Mouse (Mus musculus): ENCODE results near the gene Itgb5. TPM values are rescaled to one million over a fixed set of nuclear protein-coding genes. Genes with fewer than 3 reads are reported as not detected.

Itgb5 gene
- polyA plus RNA-seq, 1 experiment from 2014 or later, result 23.2 TPM

DNA sequence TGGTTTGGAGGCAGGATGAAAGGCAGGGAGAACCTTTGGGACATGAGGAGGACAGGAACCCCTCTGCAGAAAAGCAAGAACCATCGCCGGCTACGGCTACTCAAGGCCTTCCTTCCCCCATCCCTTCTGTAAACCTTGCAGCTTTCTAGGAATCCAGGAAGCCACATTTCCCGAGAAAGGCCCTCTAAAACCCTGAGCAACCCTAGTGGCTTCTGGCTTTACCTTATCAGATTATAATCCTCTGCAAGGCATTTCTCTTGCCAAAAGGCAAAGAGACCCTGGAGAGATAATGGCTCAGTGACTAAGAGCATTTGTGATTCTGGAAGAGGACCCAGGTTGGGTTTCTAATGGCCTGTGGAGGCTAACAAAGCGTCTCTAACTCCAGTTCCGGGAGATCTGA, 11.2 kb downstream of the Itgb5 start:
- peaks cover 3% of the 10 kb centered on the region; the same call in 1 of the 2 replicates for H3K4me1 ChIP-seq (ENCODE audit: control insufficient read depth, insufficient read depth, low read length)
- H3K9ac ChIP-seq (ENCODE audit: low read length), result no peak overlapping the region
- no peak overlapping the region for H3K4me2 ChIP-seq
- no peak overlapping the region for H3K4me3 ChIP-seq (ENCODE audit: low read depth, low read length)
- H3K27ac ChIP-seq (ENCODE audit: low read depth, low read length), result no peak overlapping the region
- no peaks in the 10 kb centered on the region for H3K27me3 ChIP-seq (ENCODE audit: control insufficient read depth, insufficient read depth, low read length)
- no peaks in the 10 kb centered on the region for H3K9me3 ChIP-seq (ENCODE audit: control insufficient read depth, low read length)
- WGBS, result 69% methylated on average over 6 of the region's 6 CpGs
- DNase-seq (ENCODE audit: low spot score, missing footprints), result peak; percentile 71
- no peaks in the 10 kb centered on the region for H3K36me3 ChIP-seq (ENCODE audit: control insufficient read depth, insufficient read depth, low read length)
- ATAC-seq (ENCODE audit: low FRiP score), result no peak

DNA sequence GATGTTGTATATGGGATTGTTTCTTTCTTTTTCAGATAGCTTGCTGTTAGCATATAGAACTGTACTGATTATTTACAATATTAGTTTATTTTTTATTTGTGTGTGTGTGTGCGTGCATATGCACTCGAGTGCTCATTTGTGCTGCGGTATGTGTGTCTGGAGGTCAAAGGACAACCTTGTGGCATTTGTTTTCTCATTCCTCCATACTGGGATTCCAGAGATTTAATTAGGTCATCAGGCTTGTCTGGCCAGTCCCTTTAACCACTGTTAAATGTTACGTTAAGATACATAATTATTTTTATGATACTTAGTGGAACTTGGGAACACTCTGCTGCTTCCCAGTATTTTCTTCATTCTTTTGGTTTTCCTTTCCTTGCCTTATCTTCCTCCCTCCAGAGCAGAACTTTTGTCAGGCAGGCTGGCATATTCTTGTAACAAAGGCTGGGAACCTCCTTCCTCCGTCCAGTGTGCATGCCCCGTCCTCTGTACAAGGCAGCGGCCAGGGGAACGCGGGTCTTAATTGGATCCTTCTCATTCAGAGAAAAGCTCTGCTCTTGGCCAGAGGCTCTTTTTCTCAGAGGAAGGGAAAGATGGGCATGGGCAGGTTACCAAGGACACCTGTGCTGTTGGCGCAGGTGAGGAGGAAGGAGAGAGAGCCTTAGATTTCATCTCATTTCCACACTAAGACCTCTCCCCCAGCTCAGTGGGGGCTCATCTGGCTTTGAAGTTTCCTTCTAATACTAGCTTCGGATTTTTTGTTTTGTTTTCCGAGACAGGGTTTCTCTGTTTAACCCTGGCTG, 12.8 kb downstream of the Itgb5 start:
- Histone ChIP-seq H3K9ac (ENCODE audit: low read length) (no peak overlapping the region), H3K36me3 (ENCODE audit: control insufficient read depth, insufficient read depth, low read length) (no peaks in the 10 kb centered on the region), H3K9me3 (ENCODE audit: control insufficient read depth, low read length) (no peaks in the 10 kb centered on the region), H3K4me3 (ENCODE audit: low read depth, low read length) (no peak overlapping the region), H3K27me3 (ENCODE audit: control insufficient read depth, insufficient read depth, low read length) (no peaks in the 10 kb centered on the region), H3K4me1 (ENCODE audit: control insufficient read depth, insufficient read depth, low read length) (peaks cover 3% of the 10 kb centered on the region; the same call in 1 of the 2 replicates), H3K4me2 (no peak overlapping the region), H3K27ac (ENCODE audit: low read depth, low read length) (no peak overlapping the region)
- 69% methylated on average over 12 of the region's 12 CpGs for whole genome bisulfite sequencing
- ATAC-seq (ENCODE audit: low FRiP score), result no peak
- DNase-seq (ENCODE audit: low spot score, missing footprints), result peak; percentile 70

DNA sequence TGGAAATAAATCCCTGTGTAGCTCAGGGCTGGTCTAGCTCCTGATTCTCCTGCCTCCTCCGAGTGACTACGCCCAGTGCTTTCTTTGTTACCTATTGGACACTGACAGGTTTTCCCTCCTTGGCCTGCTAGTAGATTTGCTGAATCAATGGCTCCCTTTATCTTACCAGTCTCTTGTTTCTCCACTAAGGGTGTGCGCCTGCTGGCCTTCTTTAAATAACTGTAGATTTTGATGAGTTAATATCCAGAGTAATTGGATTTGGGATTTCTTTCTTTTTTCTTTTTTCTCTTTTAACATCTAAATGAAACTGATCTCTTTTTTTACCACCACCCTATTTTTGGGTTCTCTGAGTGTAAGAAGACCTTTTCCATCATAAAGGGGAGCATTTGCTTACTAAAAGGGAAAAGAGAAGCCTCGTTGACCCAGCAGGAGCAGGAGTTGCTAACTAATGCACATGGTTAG, 14.7 kb downstream of the Itgb5 start:
- ATAC-seq (ENCODE audit: low FRiP score), result no peak
- Histone ChIP-seq H3K27me3 (ENCODE audit: control insufficient read depth, insufficient read depth, low read length) (no peaks in the 10 kb centered on the region), H3K4me1 (ENCODE audit: control insufficient read depth, insufficient read depth, low read length) (peaks cover 3% of the 10 kb centered on the region; the same call in 1 of the 2 replicates), H3K9me3 (ENCODE audit: control insufficient read depth, low read length) (no peaks in the 10 kb centered on the region), H3K27ac (ENCODE audit: low read depth, low read length) (no peak overlapping the region), H3K4me3 (ENCODE audit: low read depth, low read length) (no peak overlapping the region), H3K9ac (ENCODE audit: low read length) (no peak overlapping the region), H3K4me2 (no peak overlapping the region), H3K36me3 (ENCODE audit: control insufficient read depth, insufficient read depth, low read length) (no peaks in the 10 kb centered on the region)
- 37% methylated on average over 4 of the region's 4 CpGs for WGBS
- peak; percentile 72 for DNase-seq (ENCODE audit: low spot score, missing footprints)

DNA sequence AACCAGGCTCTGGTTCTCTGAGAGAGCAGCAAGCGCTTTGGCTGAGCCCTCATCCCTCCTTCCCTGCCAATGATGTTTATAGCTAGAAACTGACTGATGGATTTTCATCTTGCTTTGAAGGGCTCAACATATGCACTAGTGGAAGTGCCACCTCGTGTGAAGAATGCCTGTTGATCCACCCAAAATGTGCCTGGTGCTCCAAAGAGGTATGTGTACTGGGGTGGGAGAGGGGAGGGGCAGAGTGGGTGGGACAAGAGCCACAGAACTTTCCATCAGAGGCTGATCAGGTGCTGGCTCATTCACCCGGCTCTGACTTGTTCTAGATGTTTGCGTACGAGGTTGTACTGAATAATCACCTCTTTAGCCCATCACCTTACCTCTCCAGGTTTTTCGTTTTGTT, 15.4 kb downstream of the Itgb5 start:
- DNase-seq (ENCODE audit: low spot score, missing footprints), result no peak
- Histone ChIP-seq H3K36me3 (ENCODE audit: control insufficient read depth, insufficient read depth, low read length) (no peaks in the 10 kb centered on the region), H3K4me1 (ENCODE audit: control insufficient read depth, insufficient read depth, low read length) (peaks cover 3% of the 10 kb centered on the region; the same call in 1 of the 2 replicates), H3K27ac (ENCODE audit: low read depth, low read length) (no peak overlapping the region), H3K4me2 (no peak overlapping the region), H3K27me3 (ENCODE audit: control insufficient read depth, insufficient read depth, low read length) (no peaks in the 10 kb centered on the region), H3K9me3 (ENCODE audit: control insufficient read depth, low read length) (no peaks in the 10 kb centered on the region), H3K4me3 (ENCODE audit: low read depth, low read length) (no peak overlapping the region), H3K9ac (ENCODE audit: low read length) (no peak overlapping the region)
- ATAC-seq (ENCODE audit: low FRiP score), result no peak
- WGBS, result 74% methylated on average over 6 of the region's 6 CpGs

DNA sequence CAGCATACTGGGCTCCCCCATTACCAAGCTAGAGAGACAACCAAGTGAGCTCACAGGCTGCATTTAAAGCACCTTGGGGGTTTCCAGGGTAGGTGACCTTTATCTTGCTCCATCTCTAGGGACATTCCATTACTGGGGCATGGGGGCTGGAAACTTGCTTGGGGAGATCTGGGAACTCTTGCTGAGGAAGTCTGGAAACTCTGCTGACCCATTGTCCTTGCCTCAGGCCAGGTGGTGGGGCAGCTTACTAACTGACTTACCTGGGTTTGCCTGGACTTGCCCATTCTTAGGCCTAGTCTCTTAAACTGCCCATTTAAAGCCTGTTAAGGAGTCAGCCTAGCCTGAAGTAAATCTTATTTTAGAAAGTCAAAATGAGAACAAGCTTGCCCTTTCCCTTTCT, 23.8 kb downstream of the Itgb5 start:
- DNase-seq (ENCODE audit: low spot score, missing footprints) (no peak), ATAC-seq (ENCODE audit: low FRiP score) (no peak)
- Histone ChIP-seq H3K4me3 (ENCODE audit: low read depth, low read length) (no peak overlapping the region), H3K4me1 (ENCODE audit: control insufficient read depth, insufficient read depth, low read length) (no peaks in the 10 kb centered on the region), H3K36me3 (ENCODE audit: control insufficient read depth, insufficient read depth, low read length) (no peaks in the 10 kb centered on the region), H3K27ac (ENCODE audit: low read depth, low read length) (no peak overlapping the region), H3K9me3 (ENCODE audit: control insufficient read depth, low read length) (no peaks in the 10 kb centered on the region), H3K9ac (ENCODE audit: low read length) (no peak overlapping the region), H3K4me2 (no peak overlapping the region), H3K27me3 (ENCODE audit: control insufficient read depth, insufficient read depth, low read length) (no peaks in the 10 kb centered on the region)

DNA sequence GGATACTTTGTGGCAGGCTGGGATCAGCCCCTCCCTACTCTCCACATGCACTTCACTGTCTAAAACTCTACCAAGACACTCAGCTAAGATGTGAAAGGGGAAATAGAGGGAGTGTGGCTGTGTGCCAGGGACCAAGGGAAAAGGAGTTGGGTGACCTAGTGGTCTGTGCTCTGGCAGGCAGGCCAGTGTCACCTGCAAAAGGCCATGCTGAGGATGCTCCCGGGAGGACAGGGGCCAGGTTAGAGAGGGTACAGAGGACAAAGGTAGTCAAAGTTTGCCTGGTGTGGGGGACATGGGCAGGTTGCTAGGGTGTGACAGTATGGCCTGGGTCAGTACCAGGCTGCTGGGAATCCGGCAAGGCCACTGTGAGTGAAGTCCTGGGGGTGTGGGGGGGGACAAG, 29.3 kb downstream of the Itgb5 start:
- WGBS, result 80% methylated on average over 2 of the region's 2 CpGs
- no peak for DNase-seq (ENCODE audit: low spot score, missing footprints)
- Histone ChIP-seq H3K27ac (ENCODE audit: low read depth, low read length) (no peak overlapping the region), H3K9ac (ENCODE audit: low read length) (no peak overlapping the region), H3K4me1 (ENCODE audit: control insufficient read depth, insufficient read depth, low read length) (no peaks in the 10 kb centered on the region), H3K4me3 (ENCODE audit: low read depth, low read length) (no peak overlapping the region), H3K27me3 (ENCODE audit: control insufficient read depth, insufficient read depth, low read length) (no peaks in the 10 kb centered on the region), H3K4me2 (no peak overlapping the region), H3K9me3 (ENCODE audit: control insufficient read depth, low read length) (no peaks in the 10 kb centered on the region), H3K36me3 (ENCODE audit: control insufficient read depth, insufficient read depth, low read length) (no peaks in the 10 kb centered on the region)
- ATAC-seq (ENCODE audit: low FRiP score), result no peak

DNA sequence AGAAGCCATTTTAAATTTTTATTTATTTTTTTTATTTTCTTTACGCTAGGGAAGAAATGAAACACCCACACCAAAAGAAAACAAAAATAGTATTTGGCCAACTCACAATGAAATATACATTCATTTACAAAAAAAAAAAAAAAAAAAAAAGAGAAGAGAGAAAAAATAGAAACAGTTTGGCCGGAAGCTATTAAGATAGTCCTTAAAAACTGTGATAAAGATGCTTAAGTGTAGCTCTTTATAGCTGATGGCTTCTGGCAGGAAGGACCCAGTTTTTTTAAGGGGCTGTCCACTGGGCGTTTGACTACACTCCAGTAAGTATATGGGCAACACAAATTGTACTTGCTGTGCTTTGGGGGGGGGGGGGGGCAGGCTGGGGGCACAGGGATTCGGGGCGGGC, 29.9 kb downstream of the Itgb5 start:
- ATAC-seq (ENCODE audit: low FRiP score) (no peak), DNase-seq (ENCODE audit: low spot score, missing footprints) (no peak)
- H3K9me3 ChIP-seq (ENCODE audit: control insufficient read depth, low read length), result no peaks in the 10 kb centered on the region
- H3K36me3 ChIP-seq (ENCODE audit: control insufficient read depth, insufficient read depth, low read length), result no peaks in the 10 kb centered on the region
- no peaks in the 10 kb centered on the region for H3K27me3 ChIP-seq (ENCODE audit: control insufficient read depth, insufficient read depth, low read length)
- H3K27ac ChIP-seq (ENCODE audit: low read depth, low read length), result no peak overlapping the region
- no peak overlapping the region for H3K4me2 ChIP-seq
- 75% methylated on average over 5 of the region's 5 CpGs for WGBS
- H3K9ac ChIP-seq (ENCODE audit: low read length), result no peak overlapping the region
- no peaks in the 10 kb centered on the region for H3K4me1 ChIP-seq (ENCODE audit: control insufficient read depth, insufficient read depth, low read length)
- H3K4me3 ChIP-seq (ENCODE audit: low read depth, low read length), result no peak overlapping the region

DNA sequence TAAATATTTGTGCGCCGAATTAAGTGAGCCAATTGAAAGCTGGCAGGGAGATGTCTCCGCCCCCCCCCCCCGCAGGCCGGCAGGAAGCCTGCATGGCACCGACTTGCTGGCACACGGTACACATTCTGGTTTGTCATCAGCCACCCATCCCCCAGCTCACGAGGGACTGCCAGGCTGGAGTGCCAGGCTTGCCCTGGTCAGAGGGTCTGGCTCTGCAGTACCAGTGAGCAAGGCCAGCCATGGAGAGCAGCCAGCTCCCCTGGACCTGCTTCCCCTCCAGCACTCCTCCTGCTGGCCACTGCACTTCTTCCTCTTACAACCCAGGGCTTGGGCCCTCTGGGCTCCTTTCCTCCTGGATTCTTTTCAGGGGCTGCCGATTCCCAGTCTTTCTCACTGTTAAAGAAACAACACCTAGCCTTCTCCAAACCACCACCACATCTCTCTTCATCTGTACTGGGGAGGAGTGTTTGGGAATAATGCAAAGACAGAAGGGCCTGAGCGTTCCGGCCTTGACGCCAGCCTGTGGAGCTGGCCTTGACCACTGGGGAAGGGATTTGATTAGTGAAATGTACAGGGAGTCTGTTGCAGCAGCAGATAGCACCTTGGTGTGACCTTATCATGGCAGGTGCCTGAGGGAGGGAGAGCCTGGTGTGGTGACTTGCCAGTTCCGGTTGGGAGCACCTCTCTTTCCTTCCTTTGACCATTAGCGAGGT, 30.7 kb downstream of the Itgb5 start:
- Histone ChIP-seq H3K27ac (ENCODE audit: low read depth, low read length) (no peak overlapping the region), H3K36me3 (ENCODE audit: control insufficient read depth, insufficient read depth, low read length) (no peaks in the 10 kb centered on the region), H3K4me2 (peak overlapping the region; percentile 26; the same call in 1 of the 2 replicates), H3K9me3 (ENCODE audit: control insufficient read depth, low read length) (no peaks in the 10 kb centered on the region), H3K9ac (ENCODE audit: low read length) (0 out of 2 replicates have a peak overlapping the region, but pooled peaks have one; percentile 30), H3K4me3 (ENCODE audit: low read depth, low read length) (no peak overlapping the region), H3K27me3 (ENCODE audit: control insufficient read depth, insufficient read depth, low read length) (no peaks in the 10 kb centered on the region), H3K4me1 (ENCODE audit: control insufficient read depth, insufficient read depth, low read length) (no peaks in the 10 kb centered on the region)
- DNase-seq (ENCODE audit: low spot score, missing footprints), result peak; percentile 87
- WGBS, result 45% methylated on average over 14 of the region's 14 CpGs
- no peak for ATAC-seq (ENCODE audit: low FRiP score)

DNA sequence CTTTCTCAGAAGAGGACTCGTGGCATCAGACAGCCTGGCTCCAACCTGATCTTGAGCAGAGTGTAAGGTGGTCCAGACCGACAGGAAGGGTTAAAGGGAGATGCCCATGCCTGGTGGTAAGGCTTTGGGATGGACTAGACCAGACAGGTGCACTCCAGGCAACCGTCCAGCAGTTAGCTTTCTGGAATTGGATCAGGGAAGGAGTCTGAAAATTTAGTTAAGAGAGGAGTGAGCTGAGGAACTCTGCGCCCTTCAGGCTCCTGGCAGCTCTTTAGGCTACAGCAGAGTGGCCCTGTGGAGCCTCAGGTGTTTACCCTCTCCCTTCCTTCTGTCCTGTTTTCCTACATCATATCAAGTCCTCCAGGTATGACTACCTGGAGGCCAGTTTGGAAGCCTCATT, 32.9 kb downstream of the Itgb5 start:
- Histone ChIP-seq H3K4me1 (ENCODE audit: control insufficient read depth, insufficient read depth, low read length) (no peaks in the 10 kb centered on the region), H3K9ac (ENCODE audit: low read length) (no peak overlapping the region), H3K4me2 (no peak overlapping the region), H3K4me3 (ENCODE audit: low read depth, low read length) (no peak overlapping the region), H3K27ac (ENCODE audit: low read depth, low read length) (no peak overlapping the region), H3K9me3 (ENCODE audit: control insufficient read depth, low read length) (no peaks in the 10 kb centered on the region), H3K36me3 (ENCODE audit: control insufficient read depth, insufficient read depth, low read length) (no peaks in the 10 kb centered on the region), H3K27me3 (ENCODE audit: control insufficient read depth, insufficient read depth, low read length) (no peaks in the 10 kb centered on the region)
- DNase-seq (ENCODE audit: low spot score, missing footprints) (no peak), ATAC-seq (ENCODE audit: low FRiP score) (no peak)
- 87% methylated on average over 4 of the region's 4 CpGs for WGBS

Data from midbrain, embryonic 11.5 days (tissue).